Mouse (Mus musculus): Measurements from ENCODE around the gene Frem1. TPM values are rescaled to one million over a fixed set of nuclear protein-coding genes. Genes with fewer than 3 reads are reported as not detected.

Gene Frem1
- total RNA-seq, 2 experiments from 2014 or later: 2.1 to 2.2 TPM

DNA sequence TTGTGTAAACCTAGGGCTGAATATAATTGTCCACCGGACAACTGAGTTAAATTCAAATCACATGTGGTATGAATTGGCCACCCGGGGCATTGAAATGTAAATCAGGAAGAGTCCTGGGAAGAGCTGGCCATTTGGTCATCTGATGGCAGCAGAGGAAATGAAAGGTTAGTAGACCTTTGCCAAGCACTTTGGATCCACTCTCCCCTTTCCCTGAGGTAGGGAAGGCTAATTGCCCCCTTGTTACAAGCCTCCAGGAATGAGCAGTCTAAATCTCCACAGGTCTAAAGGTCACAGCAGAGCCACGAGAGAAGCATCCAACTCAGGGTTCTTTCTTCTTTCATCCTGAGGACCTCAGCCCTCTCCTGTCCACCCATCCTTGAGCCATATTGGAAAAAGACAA lies 20.5 kb downstream of the Frem1 start:
- DNase-seq (ENCODE audit: low spot score in 2 of 2): no peak

DNA sequence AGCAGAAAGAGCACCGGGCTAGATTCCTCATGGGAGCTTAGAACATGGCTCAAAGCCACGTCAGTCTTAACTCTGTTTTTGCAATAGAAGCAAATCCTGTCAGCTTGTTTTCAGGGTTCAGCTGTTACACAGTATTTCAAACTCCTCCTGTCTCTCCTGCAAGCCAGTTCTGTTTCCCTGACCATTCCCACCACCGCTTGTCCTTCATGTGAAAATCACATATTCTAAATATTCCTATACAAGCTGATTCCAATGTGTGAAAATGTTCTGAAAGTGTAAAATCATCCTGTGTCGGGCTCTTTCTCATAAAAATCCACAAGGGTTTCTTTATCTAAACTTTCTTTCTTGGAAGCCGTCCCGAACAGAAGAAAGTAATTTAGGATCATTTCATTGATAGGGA lies 22.0 kb downstream of the Frem1 start:
- no peak for DNase-seq (ENCODE audit: low spot score in 2 of 2)

DNA sequence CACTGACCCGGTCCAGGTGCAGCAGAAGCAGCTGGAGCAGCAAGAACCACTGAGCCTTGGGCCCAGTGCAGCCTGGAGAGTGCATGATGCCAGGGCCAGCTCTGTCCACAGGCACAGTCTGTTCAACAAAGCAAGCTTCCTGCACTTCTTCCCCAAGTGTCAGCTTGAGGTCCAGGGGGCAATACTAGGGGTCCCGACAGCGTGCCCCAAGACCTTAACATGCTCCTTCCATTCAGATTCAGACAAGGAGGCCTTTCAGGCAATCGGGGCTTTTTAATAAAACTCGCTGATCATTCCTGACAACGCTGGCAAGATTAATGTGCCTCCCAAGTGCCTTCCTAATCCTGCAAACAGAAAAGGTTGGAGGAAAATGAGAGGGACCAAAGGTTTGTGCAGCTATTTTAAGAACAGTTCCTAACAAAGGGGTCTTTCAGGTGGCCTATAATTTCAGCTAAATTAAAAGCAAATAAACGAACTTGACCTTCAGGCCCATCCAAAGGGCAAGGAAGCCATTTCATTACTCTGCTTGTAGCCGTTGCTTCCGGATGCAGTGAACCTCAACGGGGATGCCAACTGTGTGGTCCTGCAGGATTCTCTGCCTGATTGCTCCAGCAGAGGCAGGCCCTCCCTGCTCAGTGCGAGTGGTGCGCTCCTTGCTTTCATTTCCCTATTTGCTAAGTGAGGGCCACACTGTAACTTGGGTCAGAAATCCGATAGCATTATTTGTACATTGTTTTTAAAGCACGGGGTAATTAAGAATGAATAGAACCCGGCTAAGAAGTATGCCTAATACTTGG lies 31.2 kb downstream of the Frem1 start:
- DNase-seq (ENCODE audit: low spot score in 2 of 2): no peak

DNA sequence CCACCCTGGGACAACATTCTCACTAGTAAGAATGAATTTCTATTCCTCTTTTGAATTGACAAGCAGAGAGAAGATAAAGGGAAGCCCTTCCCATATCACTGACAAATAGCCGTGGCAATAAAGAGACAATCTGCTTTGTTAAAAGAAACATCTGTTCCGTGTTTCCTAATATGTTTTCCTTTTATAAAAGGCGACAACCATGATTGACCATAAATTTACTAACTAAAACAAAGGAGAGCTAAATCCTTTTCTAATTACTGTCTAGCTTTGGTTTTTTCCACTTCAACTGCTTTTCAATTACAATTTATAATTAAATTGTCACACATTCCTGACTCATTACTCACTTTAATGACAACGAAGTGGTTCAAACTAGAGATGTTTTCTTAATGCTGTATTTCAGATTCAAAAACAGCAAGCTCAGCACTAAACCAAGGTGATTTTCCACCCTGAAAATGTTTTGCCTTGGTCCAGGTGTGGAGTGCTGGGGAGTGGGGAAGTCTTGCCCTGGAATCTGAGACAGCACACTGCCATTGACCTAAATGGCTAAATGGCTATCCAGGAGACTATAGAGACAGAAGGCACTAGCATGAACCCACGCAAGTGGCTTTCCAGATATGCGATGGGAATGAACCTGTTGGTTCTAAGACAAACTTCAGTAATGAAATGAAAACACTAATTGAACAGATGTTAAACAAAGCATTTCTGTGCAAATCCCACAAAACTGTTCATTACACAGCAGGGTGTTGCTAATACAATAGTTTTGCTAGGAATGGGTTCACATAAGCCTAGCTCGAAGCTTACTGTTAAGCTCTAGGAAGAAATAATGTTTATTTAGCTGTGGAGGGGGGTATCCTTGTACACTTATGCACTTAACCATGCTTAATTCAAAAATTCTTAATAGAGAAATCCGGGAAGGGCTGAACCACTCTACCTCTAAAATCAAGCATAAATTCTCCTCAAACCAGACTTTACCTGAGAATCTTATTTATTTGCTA lies 33.7 kb downstream of the Frem1 start:
- DNase-seq (ENCODE audit: low spot score in 2 of 2): no peak

DNA sequence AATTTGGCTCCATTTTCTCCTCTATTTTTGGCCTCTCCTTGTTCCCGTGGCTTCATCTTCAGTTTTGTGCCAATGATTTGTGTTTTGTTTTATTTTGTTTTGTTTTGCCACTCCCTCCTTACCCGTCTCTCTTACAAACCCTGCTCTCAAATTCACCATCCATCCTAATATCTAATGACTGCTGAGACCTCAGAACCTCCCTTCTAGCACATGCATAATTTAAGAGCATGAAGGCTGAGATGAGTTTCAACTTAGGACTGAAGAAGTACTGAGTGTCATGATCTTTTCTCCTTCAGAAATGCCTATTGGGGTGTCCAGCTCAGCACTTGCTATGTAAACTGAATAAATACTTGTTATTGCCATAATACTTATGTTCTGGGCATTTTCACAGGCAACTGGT lies 37.6 kb downstream of the Frem1 start:
- no peak for DNase-seq (ENCODE audit: low spot score in 2 of 2)

DNA sequence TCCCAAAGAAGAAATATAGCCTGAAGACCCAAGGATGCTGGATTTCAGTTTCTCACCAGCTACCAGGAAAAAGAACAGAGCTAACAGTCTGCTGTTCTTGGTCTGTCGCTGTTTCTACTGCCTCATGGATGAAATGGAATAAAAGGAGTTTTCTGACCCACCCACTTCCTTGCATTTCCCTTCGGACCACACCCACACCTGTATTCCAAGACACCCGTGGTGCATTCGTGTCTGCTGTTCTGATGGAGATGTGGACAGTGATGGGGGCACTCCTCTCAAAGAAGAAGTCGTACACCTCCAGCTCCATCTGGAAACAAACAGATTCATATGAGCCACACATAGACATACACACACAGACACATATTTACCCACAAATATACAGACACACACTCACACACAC lies 48.1 kb downstream of the Frem1 start:
- DNase-seq (ENCODE audit: low spot score in 2 of 2): no peak

DNA sequence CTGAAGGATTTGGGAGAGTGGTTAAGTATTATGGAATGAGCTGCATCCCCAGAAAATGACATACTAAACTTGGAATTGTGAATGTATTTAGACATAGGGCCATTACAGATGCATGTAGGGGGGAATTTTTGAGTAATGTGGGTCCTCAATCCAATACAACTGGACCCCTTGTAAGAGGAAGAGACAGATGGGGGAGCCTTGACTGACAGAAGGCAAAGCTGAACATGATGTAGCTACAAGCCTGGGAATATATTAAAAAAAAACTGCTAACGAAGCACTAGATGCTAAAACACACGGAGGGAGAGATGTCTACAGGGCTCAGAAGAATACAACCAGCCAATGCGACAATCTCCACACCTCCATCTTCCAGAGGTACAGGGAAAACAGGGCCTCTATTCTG lies 60.1 kb downstream of the Frem1 start:
- DNase-seq (ENCODE audit: low spot score in 2 of 2): peak in 1 of 2 experiments; percentile 54

DNA sequence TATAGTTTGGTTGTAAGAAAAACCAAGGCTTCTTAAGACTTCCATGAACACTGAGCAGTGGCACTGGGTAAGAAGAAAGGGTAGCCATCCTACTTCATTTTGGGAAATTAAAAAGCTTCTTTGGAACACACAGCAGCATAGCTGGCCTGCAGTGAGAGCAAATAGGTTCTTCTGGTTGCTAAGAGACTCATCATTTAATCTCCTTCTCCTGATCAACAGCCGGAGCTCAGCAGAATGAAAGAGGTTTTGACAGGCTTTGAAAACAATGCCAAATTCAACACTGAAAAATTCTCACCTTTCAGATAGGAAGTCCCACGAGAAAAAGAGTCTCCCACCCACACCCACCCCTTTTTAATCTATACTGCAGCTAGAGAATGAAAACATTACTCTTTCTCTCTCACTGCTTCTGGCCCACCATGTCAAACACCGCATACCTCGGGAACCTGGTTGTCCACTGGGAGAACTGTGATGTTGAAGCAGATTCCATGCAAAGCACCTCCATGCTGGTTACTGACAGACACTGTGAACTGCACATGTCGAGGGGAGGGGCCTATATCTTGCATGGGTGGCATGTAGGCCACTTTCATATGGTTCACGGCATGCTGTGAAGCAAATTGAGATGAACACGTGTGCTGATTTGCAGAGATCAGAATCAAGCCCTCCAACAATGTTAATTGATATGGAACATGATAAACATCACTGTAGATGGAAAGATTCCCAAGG lies 61.0 kb downstream of the Frem1 start:
- DNase-seq (ENCODE audit: low spot score in 2 of 2): no peak

DNA sequence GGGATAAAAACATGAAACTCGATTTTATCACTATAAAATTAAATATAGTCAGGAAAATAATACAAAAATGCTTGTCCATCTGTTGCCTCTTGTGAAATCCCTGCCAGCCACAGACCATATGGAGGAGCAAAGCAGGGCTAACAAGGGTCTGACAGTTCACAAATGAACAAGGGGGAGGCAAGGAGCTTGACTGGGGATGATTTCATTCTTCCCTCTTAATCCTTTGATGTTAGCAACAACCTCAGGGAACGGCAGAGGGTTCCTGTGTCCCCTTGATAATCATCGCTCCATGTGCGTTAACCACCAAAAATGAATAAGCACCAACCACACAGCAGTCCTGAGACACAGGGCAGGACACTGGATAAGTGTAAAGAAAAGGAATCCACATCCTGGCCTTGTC lies 79.8 kb downstream of the Frem1 start:
- no peak for DNase-seq (ENCODE audit: low spot score in 2 of 2)

DNA sequence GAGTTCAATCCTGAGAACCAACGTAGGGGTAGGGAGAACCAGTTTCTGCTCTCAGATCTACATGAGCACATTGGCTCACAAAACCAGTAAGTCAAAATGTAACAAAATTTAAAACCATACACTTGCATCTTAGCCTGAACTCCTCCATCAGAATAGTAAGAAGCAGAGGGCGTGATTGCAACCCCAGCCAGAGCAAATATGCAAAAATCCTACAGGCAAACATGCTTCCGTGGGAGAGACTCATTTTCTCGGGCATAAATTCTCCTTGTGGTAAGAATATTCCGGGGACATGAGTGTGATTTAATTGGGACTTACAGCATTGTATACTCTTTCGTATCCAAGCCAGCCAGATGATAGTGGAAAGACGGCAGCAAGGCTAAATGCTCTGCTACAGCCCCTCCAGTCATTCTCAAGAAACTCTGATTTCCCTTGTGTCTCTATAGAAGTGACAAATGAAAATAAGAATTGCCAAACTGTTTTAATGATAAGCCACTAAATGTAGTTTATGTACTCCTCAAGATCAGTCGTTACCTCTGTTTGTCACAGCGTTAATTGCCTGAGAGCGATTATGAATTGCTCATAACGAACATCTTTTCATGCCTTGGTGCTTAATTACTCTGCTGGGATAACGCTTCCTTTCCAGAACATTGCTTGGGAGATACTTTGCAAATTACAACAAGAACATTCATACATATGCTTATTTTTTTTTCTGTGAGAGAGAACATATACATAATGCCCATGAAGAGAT lies 81.1 kb downstream of the Frem1 start:
- DNase-seq (ENCODE audit: low spot score in 2 of 2): no peak

DNA sequence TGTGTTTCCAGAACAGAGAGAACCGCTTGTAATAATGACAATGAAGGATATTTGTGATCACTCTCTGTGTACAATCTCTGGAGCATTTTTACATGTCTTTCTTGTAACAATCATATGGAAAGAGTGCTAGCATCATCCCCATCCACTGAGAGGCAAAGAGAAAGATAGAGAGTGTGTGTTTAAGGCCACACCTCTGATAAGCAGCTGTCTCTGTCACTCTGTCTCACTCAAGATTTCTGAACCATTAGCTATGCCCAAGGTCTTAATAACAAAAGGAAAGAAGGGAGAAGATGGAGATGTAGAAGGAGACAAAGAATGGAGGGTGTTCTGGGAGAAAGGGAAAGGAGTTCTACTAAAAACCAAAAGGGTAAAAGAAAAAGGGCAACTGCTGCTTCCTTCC lies 91.1 kb downstream of the Frem1 start:
- DNase-seq (ENCODE audit: low spot score in 2 of 2): no peak

DNA sequence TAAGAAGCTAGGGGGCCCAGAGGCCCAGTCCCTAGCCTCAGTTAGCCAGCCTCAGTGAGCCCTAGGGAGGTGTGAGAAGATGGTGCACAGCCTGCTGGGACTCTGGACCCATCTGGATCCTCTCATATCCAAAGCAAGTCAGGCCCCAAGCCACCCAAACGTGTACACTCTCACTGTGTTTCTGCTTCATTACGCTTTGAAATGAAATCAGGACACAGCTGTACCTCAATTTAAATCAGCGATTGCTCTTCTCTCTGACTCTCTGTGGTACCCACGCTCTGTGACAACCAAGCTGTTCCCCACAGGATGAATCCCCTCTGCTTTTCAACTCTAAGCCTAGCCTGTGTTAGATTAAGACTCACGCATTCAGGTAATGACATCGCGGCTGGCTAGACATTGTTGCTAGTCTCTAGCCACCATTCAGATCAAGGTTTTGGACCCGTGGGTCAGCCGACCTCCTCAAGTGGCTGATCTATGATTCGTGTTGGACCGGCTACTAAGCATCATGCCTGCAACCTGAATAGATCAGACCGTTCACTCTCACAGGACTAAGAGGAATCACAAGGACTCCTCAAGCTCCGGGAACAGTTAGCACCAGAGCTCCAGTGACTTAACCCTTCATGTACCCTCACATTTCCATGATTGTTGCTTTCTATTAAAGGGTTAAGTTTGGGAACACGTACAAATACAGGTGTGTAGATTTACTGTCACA lies 94.2 kb downstream of the Frem1 start:
- DNase-seq (ENCODE audit: low spot score in 2 of 2): peak; percentile 13 to 69

DNA sequence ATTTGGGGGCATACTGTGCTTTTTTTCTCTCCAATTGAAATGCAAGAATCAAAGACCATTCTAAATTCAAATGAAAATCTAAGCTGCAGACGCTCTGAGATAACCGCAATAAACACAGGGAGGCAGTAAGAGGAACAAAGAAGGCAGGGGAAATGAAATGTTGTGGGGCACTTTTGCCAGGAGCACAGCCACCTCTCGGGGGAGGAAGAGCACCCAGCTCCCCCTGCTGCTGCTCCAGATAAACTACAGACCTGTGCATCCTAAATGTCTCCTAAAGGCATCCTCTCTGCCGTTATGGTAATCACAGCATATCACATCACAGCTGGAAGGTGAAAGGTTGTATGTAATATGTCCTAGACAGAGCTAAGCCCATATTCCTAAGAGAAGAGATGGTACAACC lies 98.1 kb downstream of the Frem1 start:
- no peak for DNase-seq (ENCODE audit: low spot score in 2 of 2)

DNA sequence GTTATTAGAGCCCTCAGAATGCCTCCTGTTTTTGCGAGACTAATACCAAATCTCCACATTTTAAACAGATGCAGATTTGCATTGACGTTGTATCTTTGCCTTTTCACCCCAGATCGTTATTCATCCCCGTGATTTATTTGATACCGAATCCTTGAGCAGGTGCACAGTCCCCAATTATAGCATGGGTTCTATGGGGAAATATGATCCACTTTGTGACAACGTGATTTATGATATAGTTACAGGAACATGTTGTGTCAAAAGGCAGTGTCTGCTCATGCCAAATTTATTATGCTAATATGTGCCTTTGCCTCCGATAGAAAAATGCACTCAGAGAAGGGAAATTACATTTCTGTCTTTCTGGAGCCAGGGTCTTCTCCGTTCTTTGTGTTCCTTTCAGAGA lies 102.6 kb downstream of the Frem1 start:
- no peak for DNase-seq (ENCODE audit: low spot score in 2 of 2)

DNA sequence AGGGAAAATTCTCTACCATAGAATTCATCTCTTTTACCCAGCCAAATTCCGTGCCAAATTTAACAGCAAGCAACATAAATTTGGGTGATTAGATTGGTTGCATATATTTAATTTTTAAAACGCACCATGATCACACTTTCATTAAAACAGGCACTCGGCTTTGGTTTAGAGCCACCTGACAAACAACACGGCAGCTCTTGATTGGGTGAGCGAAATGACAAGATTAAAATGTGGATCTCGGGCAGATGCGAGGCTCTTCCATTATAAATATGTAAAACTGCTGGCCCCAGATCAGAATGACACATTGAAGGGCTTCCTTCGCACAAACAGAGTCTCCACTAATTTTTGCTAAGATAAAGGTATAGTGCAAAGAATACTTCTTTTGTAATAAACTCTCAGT lies 105.4 kb downstream of the Frem1 start:
- DNase-seq (ENCODE audit: low spot score in 2 of 2): peak; percentile 11 to 37

DNA sequence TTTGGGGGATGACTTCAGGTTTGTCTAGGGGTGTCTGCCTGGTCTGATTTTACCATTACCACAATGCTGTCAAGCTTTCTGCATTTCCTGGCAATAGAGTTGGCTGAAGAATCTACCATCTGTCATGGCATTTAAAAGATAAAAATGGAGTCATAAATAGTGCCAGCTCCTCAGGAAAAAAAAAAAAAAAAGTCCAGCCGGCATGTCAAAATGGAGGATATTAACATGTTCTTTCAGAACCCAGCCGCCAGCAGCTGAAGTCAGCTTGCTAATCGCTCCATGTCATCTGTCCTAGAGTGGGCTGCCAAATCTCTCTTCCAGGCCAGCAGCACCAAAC lies 105.9 kb downstream of the Frem1 start:
- DNase-seq (ENCODE audit: low spot score in 2 of 2): peak; percentile 83 to 91

DNA sequence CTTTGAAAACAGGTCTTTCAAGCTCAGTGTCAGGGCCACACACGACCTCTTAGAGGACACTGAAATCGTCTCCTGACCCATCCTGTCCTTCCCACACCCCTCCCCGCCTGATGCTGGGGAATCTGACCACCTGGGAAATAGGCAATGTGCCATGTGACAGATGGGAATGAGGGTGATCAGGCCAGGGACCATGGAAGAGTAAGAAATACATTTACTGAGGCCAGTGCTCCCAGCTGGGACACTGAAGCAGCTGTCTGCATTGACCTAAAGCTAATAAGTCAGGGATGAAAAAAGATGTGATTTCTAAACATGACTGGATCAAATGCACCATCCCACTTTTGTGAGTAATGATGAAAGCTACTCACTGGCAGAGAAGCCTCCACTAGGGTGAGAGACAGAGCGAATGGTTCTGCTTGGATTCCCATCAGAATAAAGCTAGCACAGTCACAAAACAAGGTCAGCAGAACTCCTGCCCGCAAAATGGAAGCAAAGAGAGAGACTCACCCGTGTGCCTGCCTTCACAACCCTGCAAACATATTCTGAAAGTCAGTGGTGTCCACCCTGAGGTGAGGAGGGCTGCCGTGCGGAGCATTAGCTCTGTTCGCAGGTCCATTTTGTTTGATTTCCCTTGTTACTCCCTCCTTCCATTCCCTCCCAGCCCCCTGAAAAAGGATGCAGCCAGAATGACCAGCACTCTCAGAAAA lies 106.4 kb downstream of the Frem1 start:
- peak in 1 of 2 experiments; percentile 18 for DNase-seq (ENCODE audit: low spot score in 2 of 2)

DNA sequence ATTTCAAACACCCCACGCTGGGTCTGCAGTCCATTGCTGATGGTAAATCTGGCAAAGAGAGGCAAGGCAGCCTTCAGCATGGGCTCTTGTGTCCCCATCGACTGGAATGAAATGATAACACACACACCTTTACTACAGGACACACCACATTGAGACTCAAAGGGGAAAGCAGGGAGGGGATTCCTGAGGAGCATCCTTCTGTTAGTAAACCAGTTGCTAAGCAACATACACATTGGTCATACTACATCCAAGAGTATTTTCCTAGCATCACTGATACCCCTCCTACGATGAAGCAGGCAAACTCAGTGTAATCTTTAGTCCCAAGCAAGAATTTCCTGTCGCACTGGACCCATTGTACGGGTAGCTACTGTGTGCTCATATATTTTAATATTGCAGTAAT lies 111.5 kb downstream of the Frem1 start:
- no peak for DNase-seq (ENCODE audit: low spot score in 2 of 2)

DNA sequence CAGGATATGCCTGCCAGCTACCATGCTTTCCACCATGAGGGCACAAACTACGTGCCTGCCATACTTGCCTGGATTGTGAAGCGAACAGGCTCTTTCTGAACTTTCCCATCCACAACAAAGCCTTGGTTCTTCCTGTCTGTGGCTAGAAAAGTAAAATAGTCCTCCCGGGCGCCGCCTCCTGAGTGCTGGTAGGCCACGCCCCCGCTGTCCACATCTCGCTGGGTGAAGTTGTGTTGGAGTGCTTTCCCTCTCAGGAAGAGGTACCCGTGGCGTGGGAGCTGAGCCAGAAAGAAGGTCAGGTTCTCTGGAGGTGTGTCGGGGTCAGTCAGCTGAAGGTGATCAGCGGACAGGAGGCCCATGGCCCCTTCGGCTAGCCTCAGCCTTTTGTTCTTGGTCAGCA lies 111.9 kb downstream of the Frem1 start:
- no peak for DNase-seq (ENCODE audit: low spot score in 2 of 2)

DNA sequence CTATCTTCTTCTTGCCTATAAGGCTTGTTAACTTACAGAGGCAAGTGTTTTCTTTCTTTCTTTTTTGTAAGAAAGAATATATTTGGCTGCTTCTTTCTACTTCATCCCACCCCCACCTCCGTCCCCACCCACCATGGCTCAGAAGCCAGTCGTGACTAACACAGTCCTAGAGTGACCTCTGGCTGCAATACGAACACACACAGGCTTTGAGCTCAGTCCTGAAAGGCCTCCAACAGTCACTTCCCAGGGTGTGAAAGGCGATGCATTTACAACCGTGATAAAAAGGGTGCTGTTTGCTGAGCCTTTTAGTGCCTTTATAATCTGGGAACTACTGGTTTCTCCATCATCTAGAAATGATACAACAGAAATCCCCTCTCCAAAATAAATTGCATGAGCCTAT lies 117.8 kb downstream of the Frem1 start:
- DNase-seq (ENCODE audit: low spot score in 2 of 2): peak in 1 of 2 experiments; percentile 32

All from layer of hippocampus, adult 18-20 months (tissue).